Mouse (Mus musculus): ENCODE data around the gene Pld1. TPM values are rescaled to one million over a fixed set of nuclear protein-coding genes. Genes with fewer than 3 reads are reported as not detected.
A peak's percentile ranks its signal among the peaks of the same experiment; 100 is the strongest.

Pld1 gene
- polyA plus RNA-seq, 1 experiment from 2014 or later = 2.6 TPM

DNA sequence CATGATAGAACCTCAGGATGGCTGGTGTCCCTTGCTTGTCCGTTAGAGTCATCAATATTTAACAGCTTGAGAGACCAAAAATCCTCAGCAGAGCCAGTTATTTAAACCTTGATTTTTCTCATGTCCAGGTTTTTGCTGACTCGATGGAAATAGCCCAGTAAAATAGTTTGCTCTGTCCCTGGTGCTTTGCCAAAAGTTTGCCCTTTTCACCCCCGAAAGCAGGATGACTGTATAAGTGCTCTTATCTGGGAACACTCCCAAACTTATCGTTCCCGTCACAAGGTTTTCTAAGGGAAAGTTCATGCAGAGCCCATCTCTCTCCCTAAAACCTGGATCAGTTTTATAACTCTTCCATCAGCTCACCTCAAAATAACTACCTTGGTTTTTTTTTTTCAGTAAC, 173.0 kb downstream of the Pld1 start:
- no peak overlapping the region for H3K4me2 ChIP-seq
- H3K27ac ChIP-seq = no peak overlapping the region
- H3K9ac ChIP-seq = no peak overlapping the region
- no peak overlapping the region for H3K4me3 ChIP-seq (replicated peaks)
- no peaks in the 10 kb centered on the region; the same call in 1 of the 2 replicates for H3K36me3 ChIP-seq
- DNase-seq = no peak
- H3K9me3 ChIP-seq (replicated peaks) = no peaks in the 10 kb centered on the region
- no peaks in the 10 kb centered on the region for H3K27me3 ChIP-seq
- WGBS (ENCODE audit: insufficient replicate concordance) = 58% methylated on average over 5 of the region's 5 CpGs
- ATAC-seq (ENCODE audit: low read depth) = no peak
- no peaks in the 10 kb centered on the region for H3K4me1 ChIP-seq (replicated peaks)

DNA sequence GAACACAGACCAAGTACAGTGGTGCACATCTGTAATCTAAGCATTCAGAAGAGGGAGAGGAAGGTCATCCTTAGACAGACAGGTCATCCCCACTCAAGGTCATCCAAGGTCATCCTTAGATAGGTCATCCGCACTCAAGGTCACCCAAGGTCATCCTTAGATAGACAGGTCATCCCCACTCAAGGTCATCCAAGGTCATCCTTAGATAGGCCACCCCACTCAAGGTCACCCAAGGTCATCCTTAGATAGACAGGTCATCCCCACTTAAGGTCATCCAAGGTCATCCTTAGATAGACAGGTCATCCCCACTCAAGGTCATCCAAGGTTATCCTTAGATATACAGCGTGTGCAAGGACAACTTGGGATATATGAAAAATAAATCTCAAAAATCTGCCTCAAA, 175.4 kb downstream of the Pld1 start:
- H3K9me3 ChIP-seq (replicated peaks) = no peaks in the 10 kb centered on the region
- no peaks in the 10 kb centered on the region for H3K4me1 ChIP-seq (replicated peaks)
- no peak overlapping the region for H3K4me2 ChIP-seq
- ATAC-seq (ENCODE audit: low read depth) (no peak), DNase-seq (no peak)
- no peaks in the 10 kb centered on the region; the same call in 1 of the 2 replicates for H3K36me3 ChIP-seq
- H3K4me3 ChIP-seq (replicated peaks) = no peak overlapping the region
- H3K27me3 ChIP-seq = no peaks in the 10 kb centered on the region
- WGBS (ENCODE audit: insufficient replicate concordance) = 72% methylated on average over 2 of the region's 2 CpGs
- no peak overlapping the region for H3K9ac ChIP-seq
- H3K27ac ChIP-seq = no peak overlapping the region

GRCm38 (mm10) chr3:28141716-28142115, 203.2 kb downstream of the Pld1 start:
- H3K36me3 ChIP-seq = no peaks in the 10 kb centered on the region
- no peak overlapping the region for H3K27ac ChIP-seq
- no peak overlapping the region for H3K9ac ChIP-seq
- no peak overlapping the region for H3K4me2 ChIP-seq
- no peak overlapping the region for H3K4me3 ChIP-seq (replicated peaks)
- ATAC-seq (ENCODE audit: low read depth) (no peak), DNase-seq (no peak)
- no peaks in the 10 kb centered on the region for H3K27me3 ChIP-seq
- no peaks in the 10 kb centered on the region for H3K9me3 ChIP-seq (replicated peaks)
- no peaks in the 10 kb centered on the region for H3K4me1 ChIP-seq (replicated peaks)
- WGBS (ENCODE audit: insufficient replicate concordance) = 66% methylated on average over 5 of the region's 5 CpGs

DNA sequence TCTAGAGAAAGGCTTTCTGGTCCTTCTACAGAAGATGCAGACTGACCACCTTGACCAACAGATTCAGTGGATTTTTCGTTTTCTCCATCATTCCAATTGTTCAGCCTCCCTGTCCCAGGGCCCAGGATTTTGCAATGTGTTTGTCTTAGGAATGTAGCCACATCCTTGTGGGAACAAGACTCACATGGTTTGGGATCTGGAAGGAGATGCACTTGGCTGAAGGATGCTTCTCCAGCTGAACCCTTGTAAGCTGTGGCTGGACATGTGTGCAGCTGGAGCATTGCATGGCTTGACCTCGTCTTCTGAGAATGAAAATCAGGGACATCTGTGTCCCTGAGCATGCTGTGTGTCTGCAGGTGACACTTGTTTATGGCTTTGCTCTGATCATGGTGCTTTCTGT, 203.6 kb downstream of the Pld1 start:
- H3K27ac ChIP-seq = no peak overlapping the region
- H3K36me3 ChIP-seq = no peaks in the 10 kb centered on the region
- no peaks in the 10 kb centered on the region for H3K27me3 ChIP-seq
- WGBS (ENCODE audit: insufficient replicate concordance) = 47% methylated on average over 2 of the region's 2 CpGs
- no peaks in the 10 kb centered on the region for H3K4me1 ChIP-seq (replicated peaks)
- no peak overlapping the region for H3K4me3 ChIP-seq (replicated peaks)
- H3K9me3 ChIP-seq (replicated peaks) = no peaks in the 10 kb centered on the region
- no peak overlapping the region for H3K4me2 ChIP-seq
- H3K9ac ChIP-seq = no peak overlapping the region
- DNase-seq (no peak), ATAC-seq (ENCODE audit: low read depth) (no peak)

- H3K27ac ChIP-seq = no peak overlapping the region
- ATAC-seq (ENCODE audit: low read depth) (no peak), DNase-seq (no peak)
- no peak overlapping the region for H3K4me3 ChIP-seq (replicated peaks)
- H3K9ac ChIP-seq = no peak overlapping the region
- no peak overlapping the region for H3K4me2 ChIP-seq
- no peaks in the 10 kb centered on the region for H3K4me1 ChIP-seq (replicated peaks)
- H3K9me3 ChIP-seq (replicated peaks) = no peaks in the 10 kb centered on the region
- no peaks in the 10 kb centered on the region for H3K27me3 ChIP-seq
- H3K36me3 ChIP-seq = no peaks in the 10 kb centered on the region
Measured at GRCm38 (mm10) chr3:28144676-28145075, 206.2 kb downstream of the Pld1 start.

- H3K4me2 ChIP-seq = no peak overlapping the region
- H3K9ac ChIP-seq = no peak overlapping the region
- DNase-seq (no peak), ATAC-seq (ENCODE audit: low read depth) (no peak)
- WGBS (ENCODE audit: insufficient replicate concordance) = 65% methylated on average over 3 of the region's 3 CpGs
- no peak overlapping the region for H3K27ac ChIP-seq
- H3K4me3 ChIP-seq (replicated peaks) = no peak overlapping the region
- no peaks in the 10 kb centered on the region for H3K27me3 ChIP-seq
- H3K9me3 ChIP-seq (replicated peaks) = no peaks in the 10 kb centered on the region
- H3K4me1 ChIP-seq (replicated peaks) = no peaks in the 10 kb centered on the region
- no peaks in the 10 kb centered on the region for H3K36me3 ChIP-seq
Measured at GRCm38 (mm10) chr3:28145461-28145860, 207.0 kb downstream of the Pld1 start.

DNA sequence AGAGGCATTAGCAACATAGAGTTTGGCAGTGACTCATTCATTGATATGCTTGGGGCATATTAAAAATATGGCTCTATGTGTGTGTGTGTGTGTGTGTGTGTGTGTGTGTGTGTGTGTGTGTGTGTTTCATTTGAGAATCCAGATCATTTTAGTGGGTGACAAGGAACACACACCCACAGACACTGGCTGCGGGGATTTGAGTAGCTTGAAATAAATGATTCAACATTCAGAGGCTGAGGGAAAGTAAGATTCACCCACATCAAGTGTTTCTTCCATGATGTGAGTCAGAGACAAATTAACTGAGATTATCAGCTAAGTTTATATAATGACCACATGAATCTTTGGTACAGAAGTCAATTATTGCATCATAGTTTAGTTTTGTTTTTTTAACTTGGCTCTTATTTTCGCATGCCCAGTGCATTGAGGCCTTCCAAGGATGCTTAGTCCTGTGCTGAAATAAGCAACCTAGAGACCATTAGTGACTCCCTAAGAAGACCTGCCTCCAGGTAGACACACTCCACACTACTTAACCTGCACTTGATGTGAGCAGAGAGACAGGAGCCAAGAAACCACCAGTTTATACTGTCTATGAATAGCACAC, 211.3 kb downstream of the Pld1 start:
- no peak overlapping the region for H3K4me2 ChIP-seq
- no peak overlapping the region for H3K4me3 ChIP-seq (replicated peaks)
- peaks cover 4% of the 10 kb centered on the region; the same call in 1 of the 2 replicates for H3K9me3 ChIP-seq (replicated peaks)
- no peaks in the 10 kb centered on the region for H3K4me1 ChIP-seq (replicated peaks)
- H3K36me3 ChIP-seq = no peaks in the 10 kb centered on the region
- H3K27me3 ChIP-seq = no peaks in the 10 kb centered on the region
- WGBS (ENCODE audit: insufficient replicate concordance) = 61% methylated on average over 2 of the region's 2 CpGs
- DNase-seq (no peak), ATAC-seq (ENCODE audit: low read depth) (no peak)
- no peak overlapping the region for H3K27ac ChIP-seq
- no peak overlapping the region for H3K9ac ChIP-seq

DNA sequence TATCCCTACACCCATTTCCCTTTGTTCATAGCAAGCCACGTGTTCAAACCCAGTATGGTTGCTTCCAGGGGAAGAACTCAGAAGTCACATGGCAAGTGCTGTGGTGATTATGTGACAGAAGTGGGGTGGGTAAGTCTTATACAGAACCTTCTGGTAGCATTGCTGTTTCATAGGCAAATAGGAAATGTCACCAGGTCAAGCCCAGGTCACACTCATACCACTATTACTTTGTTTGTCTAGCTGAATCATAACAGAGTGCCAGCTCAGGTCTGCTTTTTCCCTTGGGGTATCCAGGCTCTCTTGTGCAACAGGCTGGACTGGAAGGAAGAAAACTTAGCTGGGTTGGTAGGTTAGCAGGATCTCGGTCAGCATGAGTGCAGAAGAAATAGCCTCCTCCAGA, 219.5 kb downstream of the Pld1 start:
- 37% methylated on average over 2 of the region's 2 CpGs for WGBS (ENCODE audit: insufficient replicate concordance)
- Histone ChIP-seq H3K27me3 (no peaks in the 10 kb centered on the region), H3K9ac (no peak overlapping the region), H3K27ac (no peak overlapping the region), H3K4me1 (replicated peaks) (no peaks in the 10 kb centered on the region), H3K9me3 (replicated peaks) (no peaks in the 10 kb centered on the region), H3K4me2 (no peak overlapping the region), H3K36me3 (no peaks in the 10 kb centered on the region), H3K4me3 (replicated peaks) (no peak overlapping the region)
- DNase-seq = no peak
- ATAC-seq (ENCODE audit: low read depth) = no peak

DNA sequence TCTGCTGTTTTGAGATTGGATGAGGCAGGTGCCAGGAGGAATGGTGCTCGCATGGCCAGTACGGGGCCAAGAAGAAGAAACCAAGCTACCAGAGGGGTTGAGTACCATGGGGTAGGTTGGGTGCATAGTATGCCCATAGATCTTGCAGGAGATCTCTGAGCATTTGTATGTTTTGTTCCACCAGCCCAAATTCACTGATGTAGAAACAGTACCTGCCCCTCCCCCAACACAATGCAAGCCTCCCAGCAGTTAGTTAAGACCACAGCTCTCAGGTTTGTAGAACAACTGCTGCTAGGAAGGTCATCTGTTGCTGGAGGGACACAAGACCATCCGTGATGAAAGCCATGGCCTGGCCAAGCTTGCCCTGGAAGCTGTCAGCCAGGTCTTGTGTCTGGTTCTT, 220.4 kb downstream of the Pld1 start:
- WGBS (ENCODE audit: insufficient replicate concordance) = 70% methylated on average over 3 of the region's 3 CpGs
- Histone ChIP-seq H3K9me3 (replicated peaks) (no peaks in the 10 kb centered on the region), H3K4me2 (no peak overlapping the region), H3K4me1 (replicated peaks) (no peaks in the 10 kb centered on the region), H3K27me3 (no peaks in the 10 kb centered on the region), H3K4me3 (replicated peaks) (no peak overlapping the region), H3K27ac (no peak overlapping the region), H3K36me3 (no peaks in the 10 kb centered on the region), H3K9ac (no peak overlapping the region)
- DNase-seq (no peak), ATAC-seq (ENCODE audit: low read depth) (no peak)

DNA sequence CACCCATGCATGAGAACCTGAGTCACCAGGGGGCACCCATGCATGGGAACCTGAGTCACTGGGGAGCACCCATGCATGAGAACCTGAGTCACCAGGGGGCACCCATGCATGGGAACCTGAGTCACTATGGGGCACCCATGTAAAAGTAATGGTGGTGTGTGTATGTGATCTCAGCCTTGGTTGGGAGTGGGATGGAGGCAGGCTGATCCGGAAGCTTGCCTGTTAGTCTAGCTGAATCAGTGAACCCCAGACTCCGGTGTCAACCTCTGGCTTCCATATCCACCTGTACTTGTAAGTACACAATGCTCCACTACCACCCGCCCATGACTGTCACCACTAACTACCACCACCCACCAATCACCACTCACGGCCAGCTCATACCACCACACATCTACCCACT, 223.9 kb downstream of the Pld1 start:
- Histone ChIP-seq H3K27me3 (no peaks in the 10 kb centered on the region), H3K4me2 (no peak overlapping the region), H3K4me3 (replicated peaks) (no peak overlapping the region), H3K36me3 (no peaks in the 10 kb centered on the region), H3K4me1 (replicated peaks) (no peaks in the 10 kb centered on the region), H3K9ac (no peak overlapping the region), H3K27ac (no peak overlapping the region), H3K9me3 (replicated peaks) (no peaks in the 10 kb centered on the region)
- WGBS (ENCODE audit: insufficient replicate concordance) = 71% methylated on average over 4 of the region's 4 CpGs
- DNase-seq (no peak), ATAC-seq (ENCODE audit: low read depth) (no peak)

GRCm38 (mm10) chr3:28164678-28165077, 226.2 kb downstream of the Pld1 start:
- Histone ChIP-seq H3K4me1 (replicated peaks) (no peaks in the 10 kb centered on the region), H3K27ac (no peak overlapping the region), H3K9me3 (replicated peaks) (no peaks in the 10 kb centered on the region), H3K27me3 (no peaks in the 10 kb centered on the region), H3K9ac (no peak overlapping the region), H3K36me3 (no peaks in the 10 kb centered on the region), H3K4me3 (replicated peaks) (no peak overlapping the region), H3K4me2 (no peak overlapping the region)
- 14% methylated on average over 1 of the region's 1 CpGs for WGBS (ENCODE audit: insufficient replicate concordance)
- DNase-seq (no peak), ATAC-seq (ENCODE audit: low read depth) (no peak)

- H3K27ac ChIP-seq = no peak overlapping the region
- no peaks in the 10 kb centered on the region for H3K4me1 ChIP-seq (replicated peaks)
- no peaks in the 10 kb centered on the region for H3K9me3 ChIP-seq (replicated peaks)
- DNase-seq = peak; percentile 11
- no peaks in the 10 kb centered on the region for H3K27me3 ChIP-seq
- ATAC-seq (ENCODE audit: low read depth) = no peak
- no peak overlapping the region for H3K4me2 ChIP-seq
- H3K36me3 ChIP-seq = no peaks in the 10 kb centered on the region
- 0% methylated on average over 1 of the region's 1 CpGs for WGBS (ENCODE audit: insufficient replicate concordance)
- no peak overlapping the region for H3K4me3 ChIP-seq (replicated peaks)
- H3K9ac ChIP-seq = no peak overlapping the region
Measured at GRCm38 (mm10) chr3:28165598-28165997, 227.1 kb downstream of the Pld1 start.
